Mouse (Mus musculus): ENCODE results near the gene Atp5f1. TPM values are rescaled to one million over a fixed set of nuclear protein-coding genes. Genes with fewer than 3 reads are reported as not detected.

Gene Atp5f1
- polyA plus RNA-seq, 1 experiment from 2014 or later: 491 TPM

DNA sequence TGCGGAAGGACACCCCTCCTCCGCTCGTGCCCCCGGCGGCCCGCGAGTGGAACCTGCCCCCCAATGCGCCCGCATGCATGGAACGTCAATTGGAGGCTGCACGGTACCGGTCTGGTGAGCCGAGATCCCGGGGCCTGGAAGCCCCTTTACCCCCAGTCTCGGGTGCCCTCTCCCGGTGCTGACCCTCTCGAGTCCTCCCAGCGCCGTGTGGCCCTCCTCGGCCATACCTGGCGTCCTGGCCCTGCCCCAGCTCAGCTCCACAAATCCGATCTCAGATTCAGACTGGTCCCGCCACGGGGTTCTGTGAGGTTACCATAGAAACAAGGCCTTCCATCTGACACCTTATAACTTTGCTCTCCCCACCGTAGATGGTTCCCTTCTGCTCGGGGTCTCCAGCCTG is 314 bp downstream of the Atp5f1 start:
- H3K4me3 ChIP-seq (replicated peaks): peak overlapping the region; percentile 98
- peak overlapping the region; percentile 84 for H3K4me2 ChIP-seq
- peak; percentile 84 for ATAC-seq (replicated peaks; ENCODE audit: low FRiP score)
- peaks cover 29% of the 10 kb centered on the region for H3K4me1 ChIP-seq
- 2% methylated on average over 26 of the region's 26 CpGs for whole genome bisulfite sequencing
- peaks cover 59% of the 10 kb centered on the region for H3K36me3 ChIP-seq
- H3K9ac ChIP-seq: peak overlapping the region; percentile 94
- no peaks in the 10 kb centered on the region for H3K9me3 ChIP-seq (replicated peaks)
- no peaks in the 10 kb centered on the region for H3K27me3 ChIP-seq
- H3K27ac ChIP-seq: peak overlapping the region; percentile 71

DNA sequence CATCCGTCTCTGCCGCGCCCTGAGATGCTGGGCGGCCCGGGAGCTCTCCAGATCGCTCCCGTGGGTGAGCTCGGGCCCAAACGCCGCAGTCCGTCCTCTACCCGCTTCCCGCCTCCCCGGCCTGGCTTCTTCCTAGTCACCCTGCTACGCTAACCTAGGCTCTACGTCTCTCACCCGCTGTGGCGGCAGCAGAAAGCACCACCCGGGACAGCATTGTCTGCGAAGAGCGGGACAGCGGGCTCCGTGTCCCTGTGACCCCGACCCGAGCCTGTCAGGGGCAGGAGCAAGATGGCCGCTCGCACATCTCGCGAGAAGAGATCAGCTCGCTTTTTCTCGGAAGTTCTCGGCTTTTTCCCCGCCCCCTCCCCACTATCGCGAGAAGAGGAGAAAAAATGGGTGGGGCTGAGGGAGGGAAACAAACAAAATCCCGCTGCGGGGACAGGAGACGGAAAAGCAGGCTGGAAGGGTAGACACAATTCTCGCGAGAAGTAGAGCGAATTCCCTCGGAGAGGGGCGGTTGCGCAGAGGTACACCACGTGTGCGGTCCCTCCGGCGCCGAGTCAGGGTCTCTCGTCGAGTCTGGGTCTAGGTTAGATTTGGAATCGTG is 822 bp downstream of the Atp5f1 start, which contains the start of gene Wdr77:
Wdr77 (plus strand) TSS at position 396 of the 607 bp plus-strand sequence.
- peaks cover 59% of the 10 kb centered on the region for H3K36me3 ChIP-seq
- 0% methylated on average over 52 of the region's 52 CpGs for WGBS
- no peaks in the 10 kb centered on the region for H3K9me3 ChIP-seq (replicated peaks)
- ATAC-seq (replicated peaks; ENCODE audit: low FRiP score): peak; percentile 98
- peak within 1 kb of the TSS; percentile 94 for H3K9ac ChIP-seq
- peak within 1 kb of the TSS; percentile 90 for H3K27ac ChIP-seq
- H3K4me1 ChIP-seq: peaks cover 29% of the 10 kb centered on the region
- peak within 1 kb of the TSS; percentile 84 for H3K4me2 ChIP-seq
- peak within 1 kb of the TSS; percentile 98 for H3K4me3 ChIP-seq (replicated peaks)
- H3K27me3 ChIP-seq: no peaks in the 10 kb centered on the region

DNA sequence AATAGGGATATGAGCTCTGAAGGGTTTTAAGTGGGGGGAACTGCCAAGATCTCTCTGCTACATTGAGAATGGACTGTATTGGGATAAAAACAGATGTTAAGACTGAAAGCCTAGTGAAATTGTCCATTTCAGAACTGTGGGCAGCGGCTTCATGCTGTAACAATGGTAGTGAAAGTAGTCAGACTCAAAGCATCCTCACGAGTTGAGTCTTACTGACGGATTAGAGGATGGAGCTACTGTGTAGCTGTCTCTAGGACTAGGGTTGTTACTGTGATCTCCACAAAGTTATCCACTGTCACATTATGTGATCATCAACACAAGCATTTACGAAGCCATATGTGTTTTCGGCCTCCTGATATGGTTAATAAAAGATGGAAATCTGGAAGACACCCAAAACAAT is 1.7 kb downstream of the Atp5f1 start:
- Histone ChIP-seq H3K36me3 (peaks cover 56% of the 10 kb centered on the region), H3K9ac (peak overlapping the region; percentile 75), H3K4me2 (peak overlapping the region; percentile 65), H3K27me3 (no peaks in the 10 kb centered on the region), H3K4me3 (replicated peaks) (peak overlapping the region; percentile 98), H3K9me3 (replicated peaks) (no peaks in the 10 kb centered on the region), H3K4me1 (peaks cover 29% of the 10 kb centered on the region), H3K27ac (peak overlapping the region; percentile 90)
- ATAC-seq (replicated peaks; ENCODE audit: low FRiP score): no peak
- 37% methylated on average over 5 of the region's 5 CpGs for WGBS

DNA sequence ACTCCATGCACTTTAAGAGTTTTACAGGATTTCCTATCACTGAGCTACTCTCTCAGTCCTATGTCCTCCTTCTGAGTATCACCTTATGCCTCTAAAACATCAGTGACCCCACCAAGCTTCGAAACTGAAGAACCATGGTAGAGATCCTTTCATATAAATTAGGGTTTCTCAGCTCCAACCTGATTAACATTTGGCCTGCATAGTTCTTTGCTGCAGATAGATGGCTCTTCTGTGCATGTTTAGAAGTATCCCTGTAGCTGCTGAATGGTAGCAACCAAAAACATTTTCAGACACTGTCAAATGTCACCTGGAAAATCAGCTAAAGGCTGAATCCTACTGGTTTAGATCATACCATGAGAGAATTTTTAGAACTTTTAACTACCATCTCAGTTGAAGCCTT is 2.7 kb downstream of the Atp5f1 start:
- Histone ChIP-seq H3K27ac (no peak overlapping the region), H3K4me2 (no peak overlapping the region; the same call in 1 of the 2 replicates), H3K9ac (peak overlapping the region; percentile 75), H3K9me3 (replicated peaks) (no peaks in the 10 kb centered on the region), H3K4me1 (peaks cover 29% of the 10 kb centered on the region), H3K27me3 (no peaks in the 10 kb centered on the region), H3K36me3 (peaks cover 56% of the 10 kb centered on the region), H3K4me3 (replicated peaks) (0 out of 2 replicates have a peak overlapping the region, but pooled peaks have one; percentile 0)
- ATAC-seq (replicated peaks; ENCODE audit: low FRiP score): no peak
- WGBS: 95% methylated on average over 1 of the region's 1 CpGs

- no peak overlapping the region for H3K27ac ChIP-seq
- H3K9ac ChIP-seq: no peak overlapping the region
- no peak overlapping the region for H3K4me3 ChIP-seq (replicated peaks)
- WGBS: 93% methylated on average over 7 of the region's 7 CpGs
- peaks cover 85% of the 10 kb centered on the region for H3K36me3 ChIP-seq
- no peak overlapping the region for H3K4me2 ChIP-seq
- 0 out of 2 replicates have a peak, but pooled peaks cover 2% of the 10 kb centered on the region for H3K4me1 ChIP-seq
- ATAC-seq (replicated peaks; ENCODE audit: low FRiP score): no peak
- no peaks in the 10 kb centered on the region for H3K9me3 ChIP-seq (replicated peaks)
- H3K27me3 ChIP-seq: no peaks in the 10 kb centered on the region
Measured at GRCm38 (mm10) chr3:105951348-105951747, 8.6 kb downstream of the Atp5f1 start.

DNA sequence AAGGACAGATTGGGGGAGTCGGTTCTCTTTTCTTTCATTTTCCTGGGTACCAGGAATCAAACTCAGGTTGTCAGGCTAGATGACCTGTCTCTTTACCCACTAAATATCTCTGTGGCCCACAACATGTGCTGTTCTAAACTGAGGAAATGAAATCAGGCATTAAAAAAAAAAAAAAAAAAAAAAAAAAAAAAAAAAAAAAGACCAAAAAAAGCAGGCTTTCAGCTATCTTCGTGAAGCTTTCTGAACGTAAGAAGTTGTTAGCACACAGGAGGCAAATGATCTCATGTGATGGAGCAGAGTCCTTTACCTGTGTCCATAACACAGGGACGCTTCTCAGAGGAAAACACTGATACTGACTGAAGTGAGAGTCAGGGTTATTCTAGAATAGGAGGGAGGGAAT is 23.8 kb downstream of the Atp5f1 start:
- ATAC-seq (replicated peaks; ENCODE audit: low FRiP score): no peak
- H3K9ac ChIP-seq: no peak overlapping the region

DNA sequence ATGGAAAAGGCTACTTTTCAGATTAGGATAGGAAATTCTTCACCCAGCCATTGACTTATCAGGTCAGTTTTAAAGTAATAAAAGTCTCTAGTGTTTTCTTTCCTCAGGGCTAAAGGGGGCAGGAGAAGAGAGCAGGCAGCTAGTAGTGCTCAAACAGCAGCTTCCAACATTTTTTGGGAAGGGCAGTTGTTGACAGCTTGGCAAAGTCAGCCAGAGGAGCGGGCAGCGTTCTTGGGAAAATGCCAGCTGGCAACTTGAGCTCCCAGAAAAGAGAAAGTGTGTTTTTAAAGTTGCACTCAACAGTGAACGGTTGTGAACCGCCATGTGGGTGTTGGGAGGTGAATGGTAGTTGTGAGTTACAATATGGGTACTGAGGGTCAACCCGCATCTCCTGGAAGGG is 24.9 kb downstream of the Atp5f1 start:
- H3K27me3 ChIP-seq: no peaks in the 10 kb centered on the region
- H3K9me3 ChIP-seq (replicated peaks): no peaks in the 10 kb centered on the region
- H3K9ac ChIP-seq: no peak overlapping the region
- 84% methylated on average over 5 of the region's 5 CpGs for WGBS
- H3K4me2 ChIP-seq: no peak overlapping the region
- no peak for ATAC-seq (replicated peaks; ENCODE audit: low FRiP score)
- H3K4me3 ChIP-seq (replicated peaks): no peak overlapping the region
- H3K27ac ChIP-seq: no peak overlapping the region
- peaks cover 12% of the 10 kb centered on the region for H3K36me3 ChIP-seq
- H3K4me1 ChIP-seq: no peaks in the 10 kb centered on the region

More for the DNA sequence above, 23.8 kb downstream of the Atp5f1 start:
- Histone ChIP-seq H3K27me3 (no peaks in the 10 kb centered on the region), H3K36me3 (peaks cover 23% of the 10 kb centered on the region), H3K4me2 (no peak overlapping the region), H3K4me3 (replicated peaks) (no peak overlapping the region), H3K27ac (no peak overlapping the region), H3K4me1 (no peaks in the 10 kb centered on the region), H3K9me3 (replicated peaks) (no peaks in the 10 kb centered on the region)
- 92% methylated on average over 4 of the region's 4 CpGs for WGBS

DNA sequence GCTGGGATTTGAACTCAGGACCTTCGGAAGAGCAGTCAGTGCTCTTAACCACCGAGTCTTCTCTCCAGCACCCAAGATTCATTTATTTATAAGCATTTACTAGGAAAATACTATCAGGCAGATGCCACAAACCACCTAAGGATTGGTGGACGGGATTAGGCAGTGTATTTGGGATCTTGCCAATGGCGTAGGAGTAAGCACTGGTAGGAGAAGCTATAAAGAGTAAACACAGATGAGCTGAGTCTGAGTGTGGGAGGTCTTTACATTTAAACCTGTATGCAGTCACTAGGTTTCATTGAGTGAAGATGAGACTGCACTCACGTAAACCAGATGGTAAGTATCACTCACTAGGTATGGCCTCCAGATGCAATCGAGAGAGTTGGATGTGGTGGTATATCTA is 26.0 kb downstream of the Atp5f1 start:
- Histone ChIP-seq H3K4me2 (no peak overlapping the region), H3K27me3 (no peaks in the 10 kb centered on the region), H3K27ac (no peak overlapping the region), H3K4me3 (replicated peaks) (no peak overlapping the region), H3K4me1 (no peaks in the 10 kb centered on the region), H3K9me3 (replicated peaks) (no peaks in the 10 kb centered on the region), H3K9ac (no peak overlapping the region), H3K36me3 (peaks cover 7% of the 10 kb centered on the region)
- 90% methylated on average over 6 of the region's 6 CpGs for WGBS
- ATAC-seq (replicated peaks; ENCODE audit: low FRiP score): no peak

- no peak for ATAC-seq (replicated peaks; ENCODE audit: low FRiP score)
- WGBS: 65% methylated on average over 8 of the region's 8 CpGs
- H3K4me1 ChIP-seq: peaks cover 5% of the 10 kb centered on the region; the same call in 1 of the 2 replicates
- H3K9ac ChIP-seq: no peak within 1 kb of the TSS
- no peak within 1 kb of the TSS for H3K4me3 ChIP-seq (replicated peaks)
- no peaks in the 10 kb centered on the region for H3K9me3 ChIP-seq (replicated peaks)
- no peak within 1 kb of the TSS for H3K27ac ChIP-seq
- H3K36me3 ChIP-seq: peaks cover 3% of the 10 kb centered on the region
- H3K27me3 ChIP-seq: no peaks in the 10 kb centered on the region
- no peak within 1 kb of the TSS for H3K4me2 ChIP-seq
Measured at GRCm38 (mm10) chr3:105932240-105933071, 27.4 kb downstream of the Atp5f1 start, which contains the start of gene I830077J02Rik. I830077J02Rik (minus strand) TSS chr3:105932664.

DNA sequence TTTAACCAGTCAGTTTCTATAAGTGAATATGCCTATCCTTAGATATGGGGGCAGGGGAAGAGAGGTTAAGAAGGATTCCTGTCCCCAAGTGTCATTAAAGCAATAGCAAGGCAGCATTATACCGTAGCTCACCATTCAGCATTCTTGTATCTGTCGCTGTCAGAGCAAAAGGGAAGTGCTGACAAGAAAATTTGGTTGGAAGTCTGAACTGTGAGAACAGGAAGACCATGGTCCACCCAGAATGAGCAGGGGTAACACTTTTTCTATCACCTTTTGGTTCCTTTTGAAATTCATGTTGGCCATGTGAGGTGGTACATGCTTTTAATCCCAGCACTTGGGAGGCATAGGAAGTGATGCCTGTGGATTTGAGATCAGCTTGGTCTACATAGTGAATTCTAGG is 28.8 kb downstream of the Atp5f1 start:
- WGBS: 90% methylated on average over 2 of the region's 2 CpGs

GRCm38 (mm10) chr3:105929821-105930220 is 30.1 kb downstream of the Atp5f1 start:
- no peak for ATAC-seq (replicated peaks; ENCODE audit: low FRiP score)
- WGBS: 80% methylated on average over 7 of the region's 7 CpGs

More for the DNA sequence above, 28.8 kb downstream of the Atp5f1 start:
- H3K27ac ChIP-seq: no peak overlapping the region
- no peaks in the 10 kb centered on the region for H3K36me3 ChIP-seq
- no peaks in the 10 kb centered on the region for H3K9me3 ChIP-seq (replicated peaks)
- H3K4me1 ChIP-seq: peaks cover 6% of the 10 kb centered on the region; the same call in 1 of the 2 replicates
- no peak overlapping the region for H3K4me3 ChIP-seq (replicated peaks)
- no peaks in the 10 kb centered on the region for H3K27me3 ChIP-seq
- H3K9ac ChIP-seq: no peak overlapping the region
- ATAC-seq (replicated peaks; ENCODE audit: low FRiP score): no peak
- no peak overlapping the region for H3K4me2 ChIP-seq

GRCm38 (mm10) chr3:105928781-105929180 is 31.1 kb downstream of the Atp5f1 start:
- Histone ChIP-seq H3K27ac (no peak overlapping the region), H3K9ac (no peak overlapping the region), H3K9me3 (replicated peaks) (no peaks in the 10 kb centered on the region), H3K4me1 (peaks cover 6% of the 10 kb centered on the region; the same call in 1 of the 2 replicates), H3K4me2 (no peak overlapping the region), H3K4me3 (replicated peaks) (no peak overlapping the region), H3K27me3 (no peaks in the 10 kb centered on the region), H3K36me3 (no peaks in the 10 kb centered on the region)
- no peak for ATAC-seq (replicated peaks; ENCODE audit: low FRiP score)
- WGBS: 88% methylated on average over 6 of the region's 6 CpGs

More at GRCm38 (mm10) chr3:105929821-105930220, 30.1 kb downstream of the Atp5f1 start:
- Histone ChIP-seq H3K27ac (no peak overlapping the region), H3K27me3 (no peaks in the 10 kb centered on the region), H3K36me3 (no peaks in the 10 kb centered on the region), H3K4me1 (peaks cover 6% of the 10 kb centered on the region; the same call in 1 of the 2 replicates), H3K9ac (no peak overlapping the region), H3K9me3 (replicated peaks) (no peaks in the 10 kb centered on the region), H3K4me2 (no peak overlapping the region), H3K4me3 (replicated peaks) (no peak overlapping the region)

Data from kidney, embryonic 15.5 days (tissue).